Mouse (Mus musculus) lung, postnatal 0 days (tissue): Measurements from ENCODE around the gene A4galt.

ENCODE experiments used
- CTCF ChIP-seq: IDR thresholded peaks from 2 replicates; pipeline ENCODE4 v1.5.1; 2016; ENCODE audit warnings: antibody characterized with exemption, mild to moderate bottlenecking
- EP300 ChIP-seq: IDR thresholded peaks from 2 replicates; pipeline ENCODE4 v1.6.1; 2016; ENCODE audit warnings: antibody characterized with exemption, mild to moderate bottlenecking, control low read depth

DNA sequence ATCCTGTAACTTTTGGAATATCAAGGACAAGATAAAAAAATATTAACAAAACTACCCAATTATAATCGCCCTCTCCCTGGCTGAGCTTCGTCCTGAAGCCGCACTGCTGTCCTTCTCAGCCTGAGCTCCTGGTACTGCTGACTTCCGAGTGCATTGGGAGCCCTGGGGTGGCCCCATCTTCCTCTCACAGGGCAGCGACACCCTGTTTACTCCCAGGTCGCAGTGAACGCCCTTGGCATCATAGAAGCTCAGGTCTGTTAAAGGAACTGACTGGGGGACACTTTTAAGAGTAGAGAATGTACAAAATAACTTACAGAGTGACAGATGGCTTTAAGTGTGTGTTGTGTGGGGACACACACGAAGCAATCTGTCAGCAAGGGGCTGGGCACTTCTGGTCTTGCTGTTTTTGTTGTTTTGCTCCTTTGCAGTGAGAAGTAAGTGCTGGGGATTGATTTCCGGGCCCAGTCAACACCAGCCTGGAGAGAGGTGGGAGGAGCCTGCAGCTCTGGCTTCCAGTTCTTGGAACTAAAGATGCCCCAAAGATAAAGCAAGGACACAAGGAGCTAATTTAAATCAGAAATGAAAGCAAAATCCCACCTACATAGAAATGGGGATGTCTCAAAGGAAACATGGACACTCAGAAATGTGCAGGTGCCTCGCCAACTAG, 48.5 kb upstream of the A4galt start:
- no peak for TF ChIP-seq CTCF
- TF ChIP-seq EP300 = peak; percentile 56; the same call in 1 of the 2 replicates
